Mouse (Mus musculus) mammary gland, adult 2 months (tissue): ENCODE results near the gene Slc6a21. TPM values are rescaled to one million over a fixed set of nuclear protein-coding genes. Genes with fewer than 3 reads are reported as not detected.

Experiments used
- polyA plus RNA-seq: library from polyadenylated mRNA; depleted of rRNA; stranded (reverse); fragments of >200 nt; gene quantifications from 2 replicates; pipeline ENCODE4 v1.2.3, GENCODE M21; 2012; ENCODE audit warnings: low replicate concordance; rRNA removed

Gene Slc6a21
- 0.32 and 0.49 TPM in 2 replicates for polyA plus RNA-seq

GRCm38 (mm10) chr7:45277136-45277760 is at the start of gene Slc6a21:
Slc6a21 (plus strand) TSS chr7:45277513.

GRCm38 (mm10) chr7:45238723-45239496 is 38.4 kb upstream of the Slc6a21 start, which contains the start of gene Cd37:
Cd37 (minus strand) TSS chr7:45239115.

DNA sequence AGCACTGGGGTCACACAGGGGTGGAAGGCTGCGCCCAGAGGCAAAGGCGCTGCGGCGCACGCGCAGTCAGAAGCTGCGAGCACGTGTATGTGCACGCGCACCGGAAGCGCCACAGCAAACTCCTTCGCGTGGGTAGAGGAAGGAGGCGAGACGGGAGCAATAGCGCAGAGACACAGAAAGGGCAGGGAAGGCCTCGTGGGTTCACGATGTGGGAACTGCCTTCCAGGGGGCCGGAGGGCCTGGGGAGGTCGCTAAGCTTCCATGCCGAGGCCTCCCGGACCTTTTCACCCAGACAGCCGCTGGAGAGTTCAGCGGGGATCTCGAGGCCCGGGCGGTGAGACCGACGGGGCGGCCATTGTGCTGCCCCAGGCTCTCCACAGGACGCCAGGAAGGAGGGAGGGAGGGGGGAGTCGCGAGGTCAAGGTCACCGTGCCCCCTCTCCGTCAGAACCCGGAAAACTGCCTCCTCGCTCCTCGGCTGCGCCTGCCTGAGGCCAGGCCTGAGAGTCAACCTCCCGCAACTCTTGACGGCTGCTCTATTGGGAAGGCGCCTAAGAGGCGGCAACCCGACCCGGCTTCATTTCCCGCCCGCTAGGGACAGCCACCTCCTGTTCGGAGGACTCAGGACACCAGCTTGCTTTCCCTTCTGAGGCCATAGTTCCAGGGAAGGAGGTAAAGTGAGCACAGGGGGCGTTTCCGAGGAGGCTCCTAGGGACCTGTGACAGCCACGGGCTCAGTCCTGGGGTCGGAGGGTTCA is 36.5 kb upstream of the Slc6a21 start, which contains the start of gene Slc6a16:
Gene Slc6a16, plus strand, starts transcription at position 453 of the 756 bp plus-strand sequence.

DNA sequence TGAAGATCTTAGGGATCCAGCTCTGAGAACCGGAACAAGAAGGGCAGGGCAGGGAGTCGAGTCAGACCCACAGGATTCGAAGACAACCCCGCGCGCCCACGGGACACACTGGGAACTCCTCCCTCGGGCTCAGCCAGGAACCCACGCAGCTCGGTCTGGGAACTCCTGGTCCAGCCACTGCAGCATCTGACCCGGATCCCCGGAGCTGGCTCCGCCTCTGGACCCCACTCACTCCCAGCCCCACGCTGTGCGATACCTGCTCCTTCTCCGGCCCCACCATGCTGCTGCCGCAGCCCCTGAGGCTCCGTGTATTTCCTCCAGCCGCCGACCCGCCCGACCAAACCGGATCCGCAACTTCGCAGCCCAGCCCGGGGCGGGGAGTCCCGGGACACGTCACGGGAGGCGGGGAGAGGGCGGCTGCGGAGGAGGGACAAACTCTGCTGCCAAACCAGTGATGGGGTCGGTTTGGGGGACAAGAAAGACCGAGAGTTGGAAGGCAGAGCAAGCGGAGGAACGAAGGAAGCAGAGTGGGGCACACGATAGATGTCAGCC is 56.2 kb downstream of the Slc6a21 start, which contains the start of gene Trpm4:
Gene Trpm4, minus strand, starts transcription at position 350 of the 552 bp plus-strand sequence.

DNA sequence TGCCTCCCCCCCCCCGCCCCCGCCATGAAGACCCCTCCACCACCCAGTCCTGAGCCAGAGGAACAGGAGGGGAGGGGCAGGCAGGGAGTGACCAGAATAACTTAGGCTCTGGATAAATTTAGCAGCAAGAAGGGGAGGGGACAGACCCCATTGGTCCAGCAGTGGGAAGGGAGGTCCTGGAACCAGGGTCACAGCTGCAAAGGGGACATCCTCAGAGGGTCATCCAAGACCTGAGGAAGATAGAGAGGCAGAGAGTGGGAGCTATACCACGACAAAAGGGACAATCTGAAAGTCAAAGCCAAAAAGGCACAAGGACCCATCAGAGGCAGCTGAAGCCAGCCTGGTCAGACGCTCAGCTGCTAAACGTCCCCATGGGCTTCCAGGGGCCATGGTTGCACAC is 57.7 kb downstream of the Slc6a21 start, which contains the start of gene Hrc:
Gene Hrc, plus strand, starts transcription at position 235 of the 400 bp plus-strand sequence.

Other genes starting within 250 kb of the Slc6a21 start
- 7.2 and 19.0 TPM in 2 replicates for gene Prr12, start 224.6 kb upstream of the Slc6a21 start, polyA plus RNA-seq
- gene Nosip, start 215.1 kb upstream of the Slc6a21 start, polyA plus RNA-seq, result 75.7 and 106 TPM in 2 replicates
- 74.1 and 134 TPM in 2 replicates for gene Prrg2, start 214.8 kb upstream of the Slc6a21 start, polyA plus RNA-seq
- gene Rcn3, start 185.3 kb upstream of the Slc6a21 start, polyA plus RNA-seq, result 147 and 250 TPM in 2 replicates
- gene Fcgrt, start 173.7 kb upstream of the Slc6a21 start, polyA plus RNA-seq, result 251 and 271 TPM in 2 replicates
- gene Rps11, start 153.1 kb upstream of the Slc6a21 start, polyA plus RNA-seq, result 167 and 309 TPM in 2 replicates
- gene Rpl13a, start 148.8 kb upstream of the Slc6a21 start, polyA plus RNA-seq, result 1,471 and 2,886 TPM in 2 replicates
- gene Gm45713, start 141.3 kb upstream of the Slc6a21 start, polyA plus RNA-seq, result 0.93 and 17.5 TPM in 2 replicates
- gene Flt3l, start 141.1 kb upstream of the Slc6a21 start, polyA plus RNA-seq, result 166 and 183 TPM in 2 replicates
- gene Pih1d1, start 123.2 kb upstream of the Slc6a21 start, polyA plus RNA-seq, result 54.4 and 57.6 TPM in 2 replicates
- 53.8 and 90.5 TPM in 2 replicates for gene Aldh16a1, start 122.9 kb upstream of the Slc6a21 start, polyA plus RNA-seq
- 0.13 and 0.24 TPM in 2 replicates for gene Slc17a7, start 113.6 kb upstream of the Slc6a21 start, polyA plus RNA-seq
- not detected in 2 replicates for gene Gfy, start 97.9 kb upstream of the Slc6a21 start, polyA plus RNA-seq
- not detected in 2 replicates for gene Pth2, start 96.5 kb upstream of the Slc6a21 start, polyA plus RNA-seq
- 0.20 and 0.22 TPM in 2 replicates for gene Ccdc155, start 72.6 kb upstream of the Slc6a21 start, polyA plus RNA-seq
- 23.3 and 27.6 TPM in 2 replicates for gene Dkkl1, start 65.4 kb upstream of the Slc6a21 start, polyA plus RNA-seq
- gene Tead2, start 61.8 kb upstream of the Slc6a21 start, polyA plus RNA-seq, result 101 and 152 TPM in 2 replicates
- 279 and 619 TPM in 2 replicates for gene Cd37, start 38.4 kb upstream of the Slc6a21 start, polyA plus RNA-seq
- 0.19 TPM in 1 of 2 replicates, not detected in the other for gene Slc6a16, start 36.4 kb upstream of the Slc6a21 start, polyA plus RNA-seq
- gene Trpm4, start 56.3 kb downstream of the Slc6a21 start, polyA plus RNA-seq, result 30.5 and 38.2 TPM in 2 replicates
- gene Hrc, start 57.8 kb downstream of the Slc6a21 start, polyA plus RNA-seq, result 0.06 and 44.9 TPM in 2 replicates
- gene Ppfia3, start 89.5 kb downstream of the Slc6a21 start, polyA plus RNA-seq, result 1.2 and 1.6 TPM in 2 replicates
- gene Lin7b, start 93.1 kb downstream of the Slc6a21 start, polyA plus RNA-seq, result 1.8 and 3.3 TPM in 2 replicates
- 247 and 258 TPM in 2 replicates for gene Snrnp70, start 118.2 kb downstream of the Slc6a21 start, polyA plus RNA-seq
- 0.63 and 29.9 TPM in 2 replicates for gene Kcna7, start 128.1 kb downstream of the Slc6a21 start, polyA plus RNA-seq
- gene Ntf5, start 136.2 kb downstream of the Slc6a21 start, polyA plus RNA-seq, result 2.5 and 3.1 TPM in 2 replicates
- gene Lhb, start 143.3 kb downstream of the Slc6a21 start, polyA plus RNA-seq, result 1.4 and 1.5 TPM in 2 replicates
- 137 and 248 TPM in 2 replicates for gene Gys1, start 157.3 kb downstream of the Slc6a21 start, polyA plus RNA-seq
- 51.4 and 66.8 TPM in 2 replicates for gene Ruvbl2, start 160.6 kb downstream of the Slc6a21 start, polyA plus RNA-seq
- 3,321 and 4,005 TPM in 2 replicates for gene Ftl1, start 182.4 kb downstream of the Slc6a21 start, polyA plus RNA-seq
- 92.1 and 140 TPM in 2 replicates for gene Bax, start 189.4 kb downstream of the Slc6a21 start, polyA plus RNA-seq
- gene Tulp2, start 204.4 kb downstream of the Slc6a21 start, polyA plus RNA-seq, result 0.16 TPM in 1 of 2 replicates, not detected in the other
- 10.3 TPM in 1 of 2 replicates, not detected in the other for gene Gm45808, start 209.3 kb downstream of the Slc6a21 start, polyA plus RNA-seq
- gene Dhdh, start 211.3 kb downstream of the Slc6a21 start, polyA plus RNA-seq, result 15.8 and 23.4 TPM in 2 replicates
- gene Nucb1, start 232.9 kb downstream of the Slc6a21 start, polyA plus RNA-seq, result 431 and 432 TPM in 2 replicates
- 34.6 and 48.5 TPM in 2 replicates for gene Ppp1r15a, start 248.8 kb downstream of the Slc6a21 start, polyA plus RNA-seq
- gene Plekha4, start 248.8 kb downstream of the Slc6a21 start, polyA plus RNA-seq, result 29.9 and 34.7 TPM in 2 replicates